Mouse (Mus musculus): Measurements from ENCODE around the gene Gsg1l. TPM values are rescaled to one million over a fixed set of nuclear protein-coding genes. Genes with fewer than 3 reads are reported as not detected.

Gsg1l gene
- polyA plus RNA-seq, 1 experiment = 0.05 TPM

DNA sequence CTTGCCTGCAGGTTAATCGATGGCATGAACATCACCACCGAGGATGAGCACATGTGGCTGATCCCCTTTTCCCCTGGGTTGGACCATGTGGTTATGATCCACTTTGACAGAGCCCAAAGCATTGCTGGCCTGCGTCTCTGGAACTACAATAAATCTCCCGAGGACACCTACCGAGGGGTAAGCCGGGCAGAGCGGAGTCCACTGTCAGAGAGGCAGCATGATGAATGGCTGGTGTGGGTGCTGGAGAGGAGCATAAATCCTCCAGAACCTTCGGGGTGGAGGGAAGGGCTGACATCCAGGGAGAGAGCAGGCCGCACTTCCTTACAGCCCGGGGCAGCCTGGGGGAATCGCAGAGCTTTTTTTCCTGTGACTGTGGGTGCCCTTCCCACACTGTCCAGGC lies 217.0 kb downstream of the Gsg1l start:
- DNase-seq (ENCODE audit: low read depth in 1 of 2, low spot score in 2 of 2) = no peak
- Histone ChIP-seq H3K4me3 (ENCODE audit: extremely low read depth, insufficient read depth, insufficient read length) (no peak overlapping the region), H3K4me1 (ENCODE audit: control insufficient read depth, insufficient read depth, insufficient read length) (no peaks in the 10 kb centered on the region), H3K36me3 (ENCODE audit: control insufficient read depth, insufficient read depth, low read length) (peaks cover 4% of the 10 kb centered on the region; the same call in 1 of the 2 replicates), H3K27ac (ENCODE audit: insufficient read depth, low read length) (no peak overlapping the region), H3K27me3 (ENCODE audit: control insufficient read depth, insufficient read depth, low read length) (no peaks in the 10 kb centered on the region)
- 84% methylated on average over 11 of the region's 11 CpGs for WGBS
- TF ChIP-seq CTCF (IDR thresholded peaks at IDR 0.05; ENCODE audit: extremely low read depth, insufficient read depth, insufficient read length, insufficient replicate concordance) (no peak), POLR2A (IDR thresholded peaks at IDR 0.05; ENCODE audit: low read depth, low read length) (no peak)

GRCm38 (mm10) chr7:125864026-125864425 lies 218.2 kb downstream of the Gsg1l start:
- no peak for TF ChIP-seq CTCF (IDR thresholded peaks at IDR 0.05; ENCODE audit: extremely low read depth, insufficient read depth, insufficient read length, insufficient replicate concordance)
- no peak for TF ChIP-seq POLR2A (IDR thresholded peaks at IDR 0.05; ENCODE audit: low read depth, low read length)
- Histone ChIP-seq H3K27ac (ENCODE audit: insufficient read depth, low read length) (no peak overlapping the region), H3K36me3 (ENCODE audit: control insufficient read depth, insufficient read depth, low read length) (peaks cover 4% of the 10 kb centered on the region; the same call in 1 of the 2 replicates), H3K4me3 (ENCODE audit: extremely low read depth, insufficient read depth, insufficient read length) (no peak overlapping the region), H3K27me3 (ENCODE audit: control insufficient read depth, insufficient read depth, low read length) (no peaks in the 10 kb centered on the region), H3K4me1 (ENCODE audit: control insufficient read depth, insufficient read depth, insufficient read length) (no peaks in the 10 kb centered on the region)
- WGBS = 82% methylated on average over 1 of the region's 1 CpGs
- DNase-seq (ENCODE audit: low read depth in 1 of 2, low spot score in 2 of 2) = no peak

DNA sequence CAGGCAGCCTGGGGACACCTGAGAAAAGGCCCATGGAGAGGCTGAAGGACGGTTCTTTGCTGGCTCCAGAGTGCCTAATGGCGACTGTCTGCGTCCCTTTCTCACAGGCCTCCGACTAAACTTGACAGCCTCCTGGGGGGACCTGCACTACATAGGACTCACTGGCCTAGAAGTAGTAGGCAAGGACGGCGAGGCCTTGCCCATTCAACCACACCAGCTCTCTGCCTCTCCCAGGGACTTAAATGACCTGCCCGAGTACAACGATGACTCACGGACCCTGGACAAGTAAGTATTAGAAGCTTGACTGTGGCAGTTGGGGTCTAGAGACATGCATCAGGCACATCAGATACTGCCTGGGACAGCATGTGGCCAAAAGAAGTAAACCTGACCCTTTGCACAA lies 221.8 kb downstream of the Gsg1l start:
- no peak for DNase-seq (ENCODE audit: low read depth in 1 of 2, low spot score in 2 of 2)
- peaks cover 2% of the 10 kb centered on the region; the same call in 1 of the 2 replicates for H3K36me3 ChIP-seq (ENCODE audit: control insufficient read depth, insufficient read depth, low read length)
- H3K27me3 ChIP-seq (ENCODE audit: control insufficient read depth, insufficient read depth, low read length) = no peaks in the 10 kb centered on the region
- no peak overlapping the region for H3K27ac ChIP-seq (ENCODE audit: insufficient read depth, low read length)
- no peak overlapping the region for H3K4me3 ChIP-seq (ENCODE audit: extremely low read depth, insufficient read depth, insufficient read length)
- H3K4me1 ChIP-seq (ENCODE audit: control insufficient read depth, insufficient read depth, insufficient read length) = no peaks in the 10 kb centered on the region
- WGBS = 95% methylated on average over 9 of the region's 9 CpGs
- TF ChIP-seq POLR2A (IDR thresholded peaks at IDR 0.05; ENCODE audit: low read depth, low read length) (no peak), CTCF (IDR thresholded peaks at IDR 0.05; ENCODE audit: extremely low read depth, insufficient read depth, insufficient read length, insufficient replicate concordance) (no peak)

GRCm38 (mm10) chr7:125859564-125859963 lies 222.6 kb downstream of the Gsg1l start:
- H3K4me3 ChIP-seq (ENCODE audit: extremely low read depth, insufficient read depth, insufficient read length) = no peak overlapping the region
- no peak for DNase-seq (ENCODE audit: low read depth in 1 of 2, low spot score in 2 of 2)
- 0 out of 2 replicates have a peak, but pooled peaks cover 2% of the 10 kb centered on the region for H3K36me3 ChIP-seq (ENCODE audit: control insufficient read depth, insufficient read depth, low read length)
- no peaks in the 10 kb centered on the region for H3K4me1 ChIP-seq (ENCODE audit: control insufficient read depth, insufficient read depth, insufficient read length)
- no peak for TF ChIP-seq CTCF (IDR thresholded peaks at IDR 0.05; ENCODE audit: extremely low read depth, insufficient read depth, insufficient read length, insufficient replicate concordance)
- TF ChIP-seq POLR2A (IDR thresholded peaks at IDR 0.05; ENCODE audit: low read depth, low read length) = no peak
- 79% methylated on average over 3 of the region's 3 CpGs for WGBS
- no peaks in the 10 kb centered on the region for H3K27me3 ChIP-seq (ENCODE audit: control insufficient read depth, insufficient read depth, low read length)
- H3K27ac ChIP-seq (ENCODE audit: insufficient read depth, low read length) = no peak overlapping the region

DNA sequence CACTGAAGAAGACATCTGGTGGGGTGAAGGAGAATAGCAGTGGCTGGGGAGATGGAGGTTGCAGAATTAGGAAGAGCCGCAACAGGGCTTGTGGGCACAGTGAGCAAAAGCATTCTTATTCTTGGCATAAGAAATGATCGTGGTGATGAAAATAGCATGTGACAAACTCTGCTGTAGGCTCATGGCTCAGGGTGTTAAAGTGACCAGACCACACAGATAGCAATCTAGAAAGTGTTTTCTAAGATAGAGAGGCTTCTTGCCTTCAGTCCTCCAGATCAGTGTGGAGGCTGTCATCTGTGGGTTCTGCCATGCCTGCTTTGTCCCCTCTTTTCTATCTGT lies 234.7 kb downstream of the Gsg1l start:
- TF ChIP-seq POLR2A (IDR thresholded peaks at IDR 0.05; ENCODE audit: low read depth, low read length) (no peak), CTCF (IDR thresholded peaks at IDR 0.05; ENCODE audit: extremely low read depth, insufficient read depth, insufficient read length, insufficient replicate concordance) (no peak)
- DNase-seq (ENCODE audit: low read depth in 1 of 2, low spot score in 2 of 2) = no peak
- Histone ChIP-seq H3K36me3 (ENCODE audit: control insufficient read depth, insufficient read depth, low read length) (0 out of 2 replicates have a peak, but pooled peaks cover 2% of the 10 kb centered on the region), H3K27ac (ENCODE audit: insufficient read depth, low read length) (no peak overlapping the region), H3K4me3 (ENCODE audit: extremely low read depth, insufficient read depth, insufficient read length) (no peak overlapping the region), H3K27me3 (ENCODE audit: control insufficient read depth, insufficient read depth, low read length) (no peaks in the 10 kb centered on the region), H3K4me1 (ENCODE audit: control insufficient read depth, insufficient read depth, insufficient read length) (no peaks in the 10 kb centered on the region)
- WGBS = 75% methylated on average over 2 of the region's 2 CpGs

DNA sequence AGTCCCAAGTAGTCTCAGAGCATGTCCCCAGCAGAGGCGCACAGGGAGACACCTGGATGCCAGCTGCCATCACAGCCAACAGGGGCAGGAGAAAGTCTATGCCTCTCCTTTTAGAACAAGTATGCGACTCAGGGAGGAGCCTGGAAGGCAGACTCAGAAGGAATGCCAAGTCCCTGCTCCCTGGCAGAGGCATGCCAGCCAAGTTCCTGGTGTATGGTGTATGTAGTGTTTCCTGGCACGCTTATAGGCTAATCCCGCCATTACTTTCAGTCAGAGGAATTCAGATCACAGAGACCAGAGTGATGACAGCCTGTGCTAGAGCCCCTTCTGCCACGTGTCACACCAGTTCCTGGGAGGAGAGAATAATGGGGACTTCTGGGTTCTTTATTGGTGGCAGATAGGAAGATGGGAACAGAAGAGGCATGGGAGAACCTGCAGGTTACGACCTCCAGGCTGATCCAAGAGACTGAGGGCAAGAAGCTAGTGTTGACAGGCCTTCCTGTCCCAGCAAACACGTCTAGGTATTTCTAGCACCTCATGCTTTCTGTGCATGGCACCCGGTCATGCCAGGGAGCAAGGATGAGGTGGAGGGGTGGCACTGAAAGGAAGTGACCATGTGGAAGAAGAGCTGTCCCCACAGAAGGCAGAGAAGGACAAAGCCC lies 235.2 kb downstream of the Gsg1l start:
- Histone ChIP-seq H3K4me1 (ENCODE audit: control insufficient read depth, insufficient read depth, insufficient read length) (no peaks in the 10 kb centered on the region), H3K36me3 (ENCODE audit: control insufficient read depth, insufficient read depth, low read length) (0 out of 2 replicates have a peak, but pooled peaks cover 2% of the 10 kb centered on the region), H3K27me3 (ENCODE audit: control insufficient read depth, insufficient read depth, low read length) (no peaks in the 10 kb centered on the region), H3K4me3 (ENCODE audit: extremely low read depth, insufficient read depth, insufficient read length) (no peak overlapping the region), H3K27ac (ENCODE audit: insufficient read depth, low read length) (no peak overlapping the region)
- no peak for DNase-seq (ENCODE audit: low read depth in 1 of 2, low spot score in 2 of 2)
- TF ChIP-seq CTCF (IDR thresholded peaks at IDR 0.05; ENCODE audit: extremely low read depth, insufficient read depth, insufficient read length, insufficient replicate concordance) = no peak
- no peak for TF ChIP-seq POLR2A (IDR thresholded peaks at IDR 0.05; ENCODE audit: low read depth, low read length)
- WGBS = 93% methylated on average over 8 of the region's 8 CpGs

GRCm38 (mm10) chr7:125845611-125846010 lies 236.6 kb downstream of the Gsg1l start:
- 0 out of 2 replicates have a peak, but pooled peaks cover 2% of the 10 kb centered on the region for H3K36me3 ChIP-seq (ENCODE audit: control insufficient read depth, insufficient read depth, low read length)
- 78% methylated on average over 1 of the region's 1 CpGs for WGBS
- no peaks in the 10 kb centered on the region for H3K27me3 ChIP-seq (ENCODE audit: control insufficient read depth, insufficient read depth, low read length)
- H3K4me3 ChIP-seq (ENCODE audit: extremely low read depth, insufficient read depth, insufficient read length) = no peak overlapping the region
- no peak for TF ChIP-seq POLR2A (IDR thresholded peaks at IDR 0.05; ENCODE audit: low read depth, low read length)
- TF ChIP-seq CTCF (IDR thresholded peaks at IDR 0.05; ENCODE audit: extremely low read depth, insufficient read depth, insufficient read length, insufficient replicate concordance) = no peak
- H3K27ac ChIP-seq (ENCODE audit: insufficient read depth, low read length) = no peak overlapping the region
- DNase-seq (ENCODE audit: low read depth in 1 of 2, low spot score in 2 of 2) = no peak
- H3K4me1 ChIP-seq (ENCODE audit: control insufficient read depth, insufficient read depth, insufficient read length) = no peaks in the 10 kb centered on the region
